Mouse (Mus musculus) heart, adult 2 months (tissue): ENCODE measurements around the gene Snrpg. TPM values are rescaled to one million over a fixed set of nuclear protein-coding genes. Genes with fewer than 3 reads are reported as not detected.

Source experiments
- DNase-seq, 2 experiments: peaks; one replicate each; pipeline ENCODE4 v3.0.0; 2021
- H3K27ac ChIP-seq: fragments of 200-600 bp; 2 replicates; pipeline ENCODE4 v1.8.1; 2022
- H3K27me3 ChIP-seq: fragments of 200-500 bp; 2 replicates; pipeline ENCODE4 v1.6.1; 2012; ENCODE audit warnings: mild to moderate bottlenecking, low read length, inconsistent platforms, mixed read lengths; ENCODE audit not compliant: control insufficient read depth, insufficient read depth
- H3K36me3 ChIP-seq: fragments of 200-500 bp; 2 replicates; pipeline ENCODE4 v1.6.1; 2012; ENCODE audit warnings: low read length, inconsistent platforms; ENCODE audit not compliant: control insufficient read depth, insufficient read depth
- H3K4me1 ChIP-seq: fragments of 200-500 bp; 2 replicates; pipeline ENCODE4 v1.6.1; 2011; ENCODE audit warnings: low read length; ENCODE audit not compliant: control insufficient read depth, insufficient read depth
- H3K4me3 ChIP-seq: fragments of 200-600 bp; 2 replicates; pipeline ENCODE4 v1.8.1; 2022
- H3K79me2 ChIP-seq: fragments of 200-500 bp; replicated peaks from 2 replicates; pipeline ENCODE4 v1.6.1; 2012; ENCODE audit warnings: mild to moderate bottlenecking, inconsistent platforms, low read length, moderate library complexity, mixed read lengths; ENCODE audit not compliant: control insufficient read depth, insufficient read depth
- H3K9ac ChIP-seq: fragments of 200-500 bp; 2 replicates; pipeline ENCODE4 v1.6.1; 2012; ENCODE audit warnings: low read depth, mild to moderate bottlenecking, control low read depth, inconsistent platforms, low read length, mixed read lengths
- CTCF ChIP-seq: fragments of 200-600 bp; IDR thresholded peaks from 2 replicates; pipeline ENCODE4 v1.8.1; 2022; ENCODE audit warnings: antibody characterized with exemption, mild to moderate bottlenecking, moderate library complexity
- EP300 ChIP-seq: fragments of 200-500 bp; IDR thresholded peaks from 2 replicates; pipeline ENCODE4 v1.6.1; 2011; ENCODE audit warnings: low read depth, low read length, control low read depth; ENCODE audit not compliant: insufficient read depth
- POLR2A ChIP-seq: fragments of 200-500 bp; IDR thresholded peaks from 2 replicates; pipeline ENCODE4 v1.6.1; 2011; ENCODE audit warnings: mild to moderate bottlenecking, low read depth, low read length, control low read depth; ENCODE audit not compliant: insufficient read depth
- WGBS: fragments of 180-500 bp; shearing (Covaris S2); methylation state at CpG from one replicate; pipeline ENCODE4 v1.1.7; 2018; 5-methylcytosine and 5-hydroxymethylcytosine counted together
- intact Hi-C: fragments of 180-260 bp; cut with DNase I; formaldehyde crosslinking; loops from one replicate; pipeline ENCODE4 v1.15.1; 2025
- polyA plus RNA-seq: library from polyadenylated mRNA; depleted of rRNA; stranded (reverse); fragments of >200 nt; gene quantifications from 2 replicates; pipeline ENCODE4 v1.2.3, GENCODE M21; 2012
- total RNA-seq, 2 experiments: library from RNA; stranded (reverse); gene quantifications; 2 replicates each; pipeline ENCODE4 v1.2.3; 2021

The Snrpg gene
- total and polyA plus RNA-seq, 3 experiments: 22.7 to 42.0 (median 41.9) TPM

GRCm38 (mm10) chr6:86364442-86365141, 6.5 kb upstream of the Snrpg start:
- peak overlapping the region; percentile 82 for H3K4me3 ChIP-seq

GRCm38 (mm10) chr6:86365371-86366124, 5.6 kb upstream of the Snrpg start, which contains the start of gene Fam136a:
Gene Fam136a (plus strand): TSS chr6:86365646.
- no peaks in the 10 kb centered on the region for H3K79me2 ChIP-seq
- H3K4me1 ChIP-seq: peaks cover 2% of the 10 kb centered on the region
- H3K4me3 ChIP-seq: peak within 1 kb of the TSS; percentile 82
- TF ChIP-seq POLR2A: peak; percentile 33; the same call in 1 of the 2 replicates
- peak; percentile 78 for TF ChIP-seq CTCF
- peak; percentile 85 for TF ChIP-seq EP300
- H3K9ac ChIP-seq: peak within 1 kb of the TSS; percentile 73
- H3K36me3 ChIP-seq: no peaks in the 10 kb centered on the region
- peak within 1 kb of the TSS; percentile 76 for H3K27ac ChIP-seq
- peak; percentile 93 to 95 for DNase-seq
- no peaks in the 10 kb centered on the region for H3K27me3 ChIP-seq
- intact Hi-C loops: loop anchor here (1.0 to 2.0 kb wide), 3 partner anchors 36 to 223 kb away; partner anchors contain the start of gene Tgfa
- WGBS: under 1% methylated on average over 74 of the region's 76 CpGs

More at GRCm38 (mm10) chr6:86364442-86365141, 6.5 kb upstream of the Snrpg start:
- Histone ChIP-seq H3K27ac (peak overlapping the region; percentile 22), H3K27me3 (no peaks in the 10 kb centered on the region), H3K36me3 (no peaks in the 10 kb centered on the region), H3K4me1 (no peaks in the 10 kb centered on the region), H3K79me2 (no peaks in the 10 kb centered on the region), H3K9ac (peak overlapping the region; percentile 73)
- TF ChIP-seq POLR2A: no peak
- TF ChIP-seq CTCF: peak; percentile 97
- peak; percentile 66; the same call in 1 of the 2 replicates for TF ChIP-seq EP300
- peak; percentile 74 to 75 for DNase-seq
- WGBS: 1% methylated on average over 17 of the region's 17 CpGs
- intact Hi-C loops: loop anchor here (1.0 to 5.0 kb wide), 5 partner anchors 37 to 342 kb away; partner anchors contain the start of gene Tgfa

GRCm38 (mm10) chr6:86366125-86366852, 4.8 kb upstream of the Snrpg start:
- WGBS: 39% methylated on average over 25 of the region's 25 CpGs
- no peaks in the 10 kb centered on the region for H3K79me2 ChIP-seq
- peak; percentile 52 to 61 for DNase-seq
- peaks cover 5% of the 10 kb centered on the region for H3K4me1 ChIP-seq
- H3K9ac ChIP-seq: peak overlapping the region; percentile 65
- TF ChIP-seq POLR2A: no peak
- no peak for TF ChIP-seq CTCF
- TF ChIP-seq EP300: no peak
- H3K27ac ChIP-seq: peak overlapping the region; percentile 76
- peak overlapping the region; percentile 82 for H3K4me3 ChIP-seq
- intact Hi-C loops: no loop called here
- H3K27me3 ChIP-seq: no peaks in the 10 kb centered on the region
- H3K36me3 ChIP-seq: no peaks in the 10 kb centered on the region

GRCm38 (mm10) chr6:86366853-86367249, 4.3 kb upstream of the Snrpg start:
- Histone ChIP-seq H3K36me3 (no peaks in the 10 kb centered on the region), H3K9ac (no peak overlapping the region), H3K79me2 (0 out of 2 replicates have a peak, but pooled peaks cover 1% of the 10 kb centered on the region), H3K27ac (no peak overlapping the region), H3K4me1 (peaks cover 5% of the 10 kb centered on the region), H3K27me3 (no peaks in the 10 kb centered on the region), H3K4me3 (no peak overlapping the region)
- WGBS: 58% methylated on average over 2 of the region's 2 CpGs
- intact Hi-C loops: no loop called here
- TF ChIP-seq EP300: no peak
- DNase-seq: no peak

GRCm38 (mm10) chr6:86368479-86368878, 2.6 kb upstream of the Snrpg start:
- WGBS: 82% methylated on average over 5 of the region's 5 CpGs
- 0 out of 2 replicates have a peak, but pooled peaks cover 1% of the 10 kb centered on the region for H3K79me2 ChIP-seq
- no peak overlapping the region for H3K9ac ChIP-seq
- no peaks in the 10 kb centered on the region for H3K36me3 ChIP-seq
- no peak overlapping the region for H3K4me3 ChIP-seq
- no peak for DNase-seq
- peaks cover 7% of the 10 kb centered on the region for H3K4me1 ChIP-seq
- TF ChIP-seq POLR2A: no peak
- no peak for TF ChIP-seq CTCF
- no peak for TF ChIP-seq EP300
- intact Hi-C loops: no loop called here
- no peaks in the 10 kb centered on the region for H3K27me3 ChIP-seq
- H3K27ac ChIP-seq: no peak overlapping the region
